Mouse (Mus musculus) stomach, postnatal 0 days (tissue): ENCODE measurements at regions not wholly inside any gene's neighbourhood (a gene's known extent, or its start where the extent isn't known, plus 50 kb on each side); places are given as distances from the start of the nearest gene placed in this dataset.

ENCODE experiments used
- ATAC-seq: fragments of 200-750 bp; cut with Nextera tagmentation; 2 replicates; pipeline ENCODE4 v1.8.0; 2017; ENCODE audit not compliant: low FRiP score, low TSS enrichment
- DNase-seq: peaks from one replicate; pipeline ENCODE4 v3.0.0-alpha.2; 2016; ENCODE audit warnings: low spot score
- H3K27ac ChIP-seq: fragments of 300-500 bp; sonication (generic); replicated peaks from 2 replicates; pipeline ENCODE4 v1.5.1; 2014; ENCODE audit warnings: mild to moderate bottlenecking, control low read depth
- H3K27me3 ChIP-seq: fragments of 300-500 bp; sonication (generic); 2 replicates; pipeline ENCODE4 v1.6.1; 2014; ENCODE audit warnings: low read length; ENCODE audit not compliant: control insufficient read depth, insufficient read depth
- H3K36me3 ChIP-seq: fragments of 300-500 bp; sonication (generic); 2 replicates; pipeline ENCODE4 v1.6.1; 2014; ENCODE audit warnings: low read length, mixed read lengths; ENCODE audit not compliant: control insufficient read depth, insufficient read depth
- H3K4me1 ChIP-seq: fragments of 300-500 bp; sonication (generic); replicated peaks from 2 replicates; pipeline ENCODE4 v1.6.1; 2014; ENCODE audit warnings: antibody characterized with exemption; ENCODE audit not compliant: control insufficient read depth, insufficient read depth
- H3K4me2 ChIP-seq: fragments of 300-500 bp; sonication (generic); replicated peaks from 2 replicates; pipeline ENCODE4 v1.6.1; 2014; ENCODE audit warnings: low read depth, mild to moderate bottlenecking, control low read depth, moderate library complexity
- H3K4me3 ChIP-seq: fragments of 300-500 bp; sonication (generic); 2 replicates; pipeline ENCODE4 v1.5.1; 2014; ENCODE audit warnings: low read depth, low read length, control low read depth
- H3K9ac ChIP-seq: fragments of 300-500 bp; sonication (generic); 2 replicates; pipeline ENCODE4 v1.6.1; 2014; ENCODE audit warnings: mild to moderate bottlenecking, low read length, control low read depth, mixed read lengths
- H3K9me3 ChIP-seq: fragments of 300-500 bp; sonication (generic); 2 replicates; pipeline ENCODE4 v1.6.1; 2016; ENCODE audit warnings: low read length; ENCODE audit not compliant: control insufficient read depth
- CTCF ChIP-seq: IDR thresholded peaks from 2 replicates; pipeline ENCODE4 v1.5.1; 2016; ENCODE audit warnings: antibody characterized with exemption, low read depth, mild to moderate bottlenecking, moderate library complexity
- EP300 ChIP-seq: optimal IDR thresholded peaks from 2 replicates; pipeline ENCODE3; 2016; ENCODE audit warnings: antibody characterized with exemption
- WGBS: fragments of 180-500 bp; shearing (Covaris S2); extraction: QIAGEN DNeasy Blood & Tissue Kit; methylation state at CpG from one replicate; pipeline ENCODE4 v1.1.7; 2014; 5-methylcytosine and 5-hydroxymethylcytosine counted together

- no peaks in the 10 kb centered on the region for H3K36me3 ChIP-seq
- no peaks in the 10 kb centered on the region for H3K27me3 ChIP-seq
- H3K9ac ChIP-seq: no peak overlapping the region
- no peak overlapping the region for H3K27ac ChIP-seq
- ATAC-seq (no peak), DNase-seq (no peak)
- no peak overlapping the region for H3K4me2 ChIP-seq
- H3K4me1 ChIP-seq: no peaks in the 10 kb centered on the region
- no peak overlapping the region for H3K4me3 ChIP-seq
- TF ChIP-seq CTCF (no peak), EP300 (no peak)
- no peaks in the 10 kb centered on the region for H3K9me3 ChIP-seq
- 66% methylated on average over 3 of the region's 3 CpGs for WGBS
Observed at GRCm38 (mm10) chrX:11577294-11577693, 249.7 kb downstream of the H2al1j start.

DNA sequence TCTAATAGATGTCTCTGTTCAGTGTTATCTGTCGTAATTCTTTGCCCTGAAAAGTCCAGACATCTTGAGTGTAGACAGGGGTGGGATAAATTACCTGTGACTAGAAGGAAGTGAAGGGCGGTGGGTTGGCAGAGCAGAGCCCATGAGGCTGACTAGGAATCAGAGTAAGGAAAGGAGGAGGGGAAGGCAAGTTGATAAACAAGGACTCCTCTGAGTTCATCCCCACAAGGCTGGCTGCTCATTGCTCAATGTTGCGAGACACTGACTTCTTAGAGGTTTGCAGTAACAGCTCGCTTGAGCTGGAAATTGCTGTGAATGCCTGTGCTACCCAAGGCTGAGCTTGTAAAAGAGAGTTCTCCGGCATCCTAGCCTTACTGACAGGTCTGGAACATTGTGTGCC lies 257.7 kb downstream of the H2al1j start:
- no peaks in the 10 kb centered on the region for H3K4me1 ChIP-seq
- H3K27ac ChIP-seq: no peak overlapping the region
- DNase-seq (no peak), ATAC-seq (no peak)
- no peak overlapping the region for H3K9ac ChIP-seq
- no peak overlapping the region for H3K4me3 ChIP-seq
- H3K4me2 ChIP-seq: no peak overlapping the region
- TF ChIP-seq CTCF: no peak
- TF ChIP-seq EP300: no peak
- H3K27me3 ChIP-seq: no peaks in the 10 kb centered on the region
- 78% methylated on average over 5 of the region's 5 CpGs for WGBS
- no peaks in the 10 kb centered on the region for H3K9me3 ChIP-seq
- no peaks in the 10 kb centered on the region for H3K36me3 ChIP-seq

DNA sequence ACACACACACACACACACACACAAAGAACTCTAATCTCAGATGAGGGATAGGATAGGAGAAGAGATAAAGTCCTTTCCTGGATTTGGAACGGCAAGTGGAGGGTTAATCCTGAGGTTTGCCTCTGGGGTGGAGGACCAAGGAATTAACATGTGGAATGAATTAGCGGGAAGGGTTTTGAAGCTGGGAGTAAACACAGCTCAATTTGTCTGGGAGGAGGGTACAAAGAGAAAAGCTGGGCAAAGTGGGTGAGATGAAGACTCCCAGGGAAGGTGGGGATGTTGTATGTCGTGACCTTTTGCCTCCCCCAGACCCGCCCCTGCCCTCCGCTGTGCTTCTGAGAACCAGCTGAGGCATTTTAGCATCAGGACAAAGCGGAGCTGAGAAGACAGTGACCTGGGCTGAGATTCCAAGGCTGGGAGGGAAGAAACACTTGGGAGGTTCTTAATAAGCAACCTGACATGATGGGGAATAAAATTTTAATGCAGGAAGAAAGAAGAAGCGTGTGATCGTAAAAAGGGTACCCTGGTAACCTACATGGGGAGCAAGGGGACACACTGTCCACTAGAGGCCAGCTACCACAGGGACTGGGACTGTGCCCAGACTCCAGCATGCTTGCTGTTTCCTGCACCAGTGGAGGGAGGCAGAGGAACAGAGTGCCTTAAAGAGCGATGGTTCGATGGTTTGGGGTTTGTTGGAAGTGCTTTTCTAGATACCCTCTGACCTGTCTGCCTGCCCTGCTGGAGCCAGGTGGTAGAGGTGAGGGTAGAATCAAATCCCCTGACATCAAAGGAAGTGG lies 264.0 kb downstream of the H2al1j start:
- Histone ChIP-seq H3K4me1 (no peaks in the 10 kb centered on the region), H3K4me3 (no peak overlapping the region), H3K9ac (no peak overlapping the region), H3K9me3 (no peaks in the 10 kb centered on the region), H3K4me2 (no peak overlapping the region), H3K27me3 (no peaks in the 10 kb centered on the region), H3K36me3 (no peaks in the 10 kb centered on the region), H3K27ac (no peak overlapping the region)
- peak; percentile 57 for TF ChIP-seq CTCF
- no peak for TF ChIP-seq EP300
- WGBS: 43% methylated on average over 10 of the region's 10 CpGs
- ATAC-seq (no peak), DNase-seq (no peak)

GRCm38 (mm10) chrX:11594542-11594941 lies 266.9 kb downstream of the H2al1j start:
- no peak for DNase-seq
- no peaks in the 10 kb centered on the region for H3K4me1 ChIP-seq
- WGBS: 54% methylated on average over 3 of the region's 3 CpGs

DNA sequence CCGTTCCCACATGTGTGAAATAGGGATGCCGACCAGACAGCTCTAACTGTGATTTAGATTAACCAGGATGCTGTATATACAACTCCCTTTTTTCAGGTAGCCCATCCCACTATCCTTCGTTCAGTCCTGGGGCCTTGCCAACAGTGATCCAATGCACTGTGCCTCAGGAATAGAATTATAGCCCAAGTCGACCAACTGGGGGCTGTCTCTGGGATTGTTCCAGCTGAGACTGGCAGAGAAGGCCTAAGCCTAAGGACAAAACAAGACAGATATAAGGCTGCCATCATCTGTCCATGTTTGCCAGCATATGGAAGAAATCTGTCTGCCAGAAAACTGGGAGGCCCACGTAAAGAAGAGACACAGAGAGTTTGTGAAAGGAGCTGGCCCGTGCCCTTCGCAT lies 269.9 kb downstream of the H2al1j start:
- no peaks in the 10 kb centered on the region for H3K36me3 ChIP-seq
- no peak overlapping the region for H3K4me3 ChIP-seq
- no peak overlapping the region for H3K4me2 ChIP-seq
- H3K27me3 ChIP-seq: no peaks in the 10 kb centered on the region
- DNase-seq: no peak
- H3K27ac ChIP-seq: no peak overlapping the region
- no peaks in the 10 kb centered on the region for H3K4me1 ChIP-seq
- ATAC-seq: no peak
- 71% methylated on average over 7 of the region's 7 CpGs for WGBS
- H3K9ac ChIP-seq: no peak overlapping the region
- H3K9me3 ChIP-seq: no peaks in the 10 kb centered on the region
- TF ChIP-seq CTCF (no peak), EP300 (no peak)

More at GRCm38 (mm10) chrX:11594542-11594941, 266.9 kb downstream of the H2al1j start:
- ATAC-seq: no peak
- Histone ChIP-seq H3K9me3 (no peaks in the 10 kb centered on the region), H3K27me3 (no peaks in the 10 kb centered on the region), H3K4me2 (no peak overlapping the region), H3K36me3 (no peaks in the 10 kb centered on the region), H3K9ac (no peak overlapping the region), H3K27ac (no peak overlapping the region), H3K4me3 (no peak overlapping the region)
- TF ChIP-seq EP300: no peak
- no peak for TF ChIP-seq CTCF

DNA sequence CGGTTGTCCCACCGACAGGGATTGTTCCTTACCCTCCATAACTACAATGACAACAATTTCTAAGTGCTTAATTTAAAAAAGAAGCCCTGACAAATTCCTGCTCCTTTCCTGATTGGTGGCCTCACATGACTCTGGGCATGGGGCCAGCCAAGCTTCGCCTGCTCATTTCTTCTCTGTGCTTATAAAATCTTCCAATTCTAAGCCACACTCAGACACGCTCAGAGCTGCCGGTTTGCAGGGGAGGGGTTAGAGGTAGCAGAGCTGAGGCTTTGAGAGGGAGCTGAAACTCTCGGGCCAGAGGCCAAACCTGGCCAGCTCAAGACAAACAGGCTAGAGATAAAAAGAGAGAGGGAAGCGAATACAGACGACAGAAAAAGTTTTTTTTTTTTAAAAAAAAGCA lies 286.6 kb downstream of the H2al1j start:
- no peak overlapping the region for H3K27ac ChIP-seq
- no peak overlapping the region for H3K4me3 ChIP-seq
- no peaks in the 10 kb centered on the region for H3K36me3 ChIP-seq
- H3K4me1 ChIP-seq: no peaks in the 10 kb centered on the region
- H3K9me3 ChIP-seq: no peaks in the 10 kb centered on the region
- no peak overlapping the region for H3K9ac ChIP-seq
- DNase-seq: peak; percentile 25
- no peak for TF ChIP-seq CTCF
- no peak for TF ChIP-seq EP300
- H3K4me2 ChIP-seq: no peak overlapping the region
- no peak for ATAC-seq
- 24% methylated on average over 8 of the region's 8 CpGs for WGBS
- H3K27me3 ChIP-seq: no peaks in the 10 kb centered on the region
